Mouse (Mus musculus) spleen, postnatal 4 days (tissue): Measurements from ENCODE around the gene Rufy1.
A peak's percentile ranks its signal among the peaks of the same experiment; 100 is the strongest.

Source experiments
- DNase-seq, 2 experiments: peaks; one replicate each; pipeline ENCODE4 v3.0.0; 2022; ENCODE audit warnings: low spot score in 2 of 2

Gene Rufy1

GRCm38 (mm10) chr11:50426056-50426455 is 4.9 kb downstream of the Rufy1 start:
- DNase-seq = no peak

DNA sequence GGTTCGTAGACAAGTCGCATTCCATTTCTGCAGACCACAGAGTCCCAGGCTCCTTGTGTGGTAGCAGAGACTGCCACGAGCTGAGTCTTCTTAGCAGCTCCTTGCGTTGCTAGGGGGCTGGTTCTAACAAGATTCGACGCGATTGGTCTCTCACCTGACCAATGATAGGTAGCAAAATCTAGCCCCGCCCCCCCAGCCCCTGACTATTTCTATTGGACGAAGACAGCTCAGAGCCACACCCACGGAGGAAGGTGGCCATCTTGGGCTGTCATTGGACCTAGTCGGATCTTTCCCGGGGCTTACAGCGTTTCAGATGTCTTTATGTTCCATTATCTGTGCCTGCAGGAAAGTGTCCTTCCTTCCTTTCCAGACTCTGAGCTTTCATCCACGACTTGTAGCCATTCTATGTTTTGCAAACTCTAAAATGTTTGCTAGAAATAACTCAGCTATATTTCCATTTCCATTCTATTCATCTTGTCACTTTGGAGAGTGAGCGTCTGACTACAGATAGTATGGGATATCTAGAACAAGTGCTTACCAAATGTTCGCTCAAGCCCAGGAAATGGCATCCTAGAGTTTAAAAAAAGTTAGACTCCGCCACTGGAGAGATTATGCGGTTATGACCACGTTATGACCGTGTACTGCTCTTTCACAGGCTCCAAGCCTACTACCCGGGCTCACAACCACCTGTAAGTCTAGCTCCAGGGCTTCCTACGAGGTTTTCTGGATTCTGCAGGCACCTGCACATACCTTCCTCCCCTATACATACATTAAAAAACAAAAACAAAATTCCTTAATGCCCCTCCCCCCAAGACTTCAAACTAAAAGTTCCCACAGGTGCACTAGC is 8.8 kb downstream of the Rufy1 start:
- peak; percentile 65 to 74 for DNase-seq

GRCm38 (mm10) chr11:50421461-50421860 is 9.5 kb downstream of the Rufy1 start:
- DNase-seq = no peak

GRCm38 (mm10) chr11:50417856-50418255 is 13.1 kb downstream of the Rufy1 start:
- DNase-seq = no peak

- DNase-seq = no peak
These were observed 15.2 kb downstream of the Rufy1 start for GRCm38 (mm10) chr11:50415563-50416241.

- no peak for DNase-seq
These were observed 23.7 kb downstream of the Rufy1 start for GRCm38 (mm10) chr11:50407235-50407634.

DNA sequence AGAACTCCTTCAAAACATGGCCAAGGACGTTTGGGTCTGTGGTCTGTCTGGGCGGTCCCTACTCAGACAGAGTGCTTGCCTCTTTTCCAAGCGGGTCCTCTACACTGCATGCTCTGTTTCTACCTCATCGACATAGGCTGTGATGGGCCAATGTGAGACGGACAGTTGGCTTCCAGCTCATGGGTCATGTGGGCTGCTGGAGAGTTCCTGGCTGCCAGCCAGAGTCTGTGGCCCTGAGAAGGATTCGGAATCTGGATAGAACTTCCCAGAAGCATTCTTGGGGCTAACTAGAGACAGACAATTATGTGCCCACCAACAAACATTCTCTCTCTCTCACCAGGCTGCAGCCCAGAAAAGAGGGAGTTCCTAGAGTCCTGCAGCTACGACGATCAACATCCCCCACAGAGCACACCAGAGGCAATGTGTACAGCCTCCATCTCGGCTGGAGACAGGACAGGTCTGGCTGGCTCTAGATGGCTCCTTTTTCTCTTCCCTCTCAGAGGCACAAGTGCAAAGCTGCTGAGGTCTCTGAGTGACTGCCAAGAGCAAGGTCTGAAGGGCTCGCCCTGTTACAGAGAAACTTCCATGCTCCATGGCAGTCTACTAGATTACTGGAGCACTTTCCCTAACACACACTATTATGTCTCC is 27.4 kb downstream of the Rufy1 start:
- no peak for DNase-seq

DNA sequence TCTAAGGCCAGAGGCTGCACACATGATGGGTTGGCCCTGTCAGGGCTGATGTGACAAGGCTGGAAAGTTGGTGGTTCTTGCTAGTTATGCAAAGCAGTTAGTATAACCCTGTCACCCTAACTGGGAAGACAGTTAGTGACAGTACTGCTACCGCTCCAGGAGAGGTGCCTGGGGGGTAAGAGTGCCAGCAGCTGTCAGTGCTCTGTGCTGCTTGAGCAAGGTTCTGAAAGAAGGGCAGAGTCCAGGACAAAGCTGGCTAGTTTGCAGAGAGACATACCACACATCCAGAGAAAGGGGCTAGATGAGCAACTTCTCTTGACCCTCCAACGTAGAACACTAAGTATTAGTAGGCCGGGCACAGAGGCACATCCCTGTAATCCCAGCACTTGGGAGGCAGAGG is 28.4 kb downstream of the Rufy1 start:
- DNase-seq = no peak

DNA sequence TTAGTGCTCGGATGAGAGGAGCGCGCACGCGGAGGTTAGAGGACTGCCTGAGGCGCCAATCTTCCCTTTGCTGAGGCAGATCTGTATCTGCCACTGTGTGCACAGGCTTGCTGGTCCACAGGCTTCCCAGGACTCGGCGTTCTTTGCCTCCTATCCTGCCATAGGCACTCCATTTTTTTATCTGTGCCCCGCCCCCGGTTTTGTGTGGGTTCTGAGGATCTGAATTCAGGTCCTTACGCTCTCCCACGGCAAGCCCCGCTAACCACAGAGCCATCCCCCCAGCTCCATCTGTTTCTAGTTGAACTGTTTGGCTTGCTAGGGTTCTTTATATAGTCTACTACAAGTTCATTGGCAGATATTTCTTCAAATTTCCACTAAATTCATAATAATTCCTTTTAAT is 32.1 kb downstream of the Rufy1 start:
- DNase-seq = no peak

GRCm38 (mm10) chr11:50397316-50397715 is 33.6 kb downstream of the Rufy1 start:
- no peak for DNase-seq

DNA sequence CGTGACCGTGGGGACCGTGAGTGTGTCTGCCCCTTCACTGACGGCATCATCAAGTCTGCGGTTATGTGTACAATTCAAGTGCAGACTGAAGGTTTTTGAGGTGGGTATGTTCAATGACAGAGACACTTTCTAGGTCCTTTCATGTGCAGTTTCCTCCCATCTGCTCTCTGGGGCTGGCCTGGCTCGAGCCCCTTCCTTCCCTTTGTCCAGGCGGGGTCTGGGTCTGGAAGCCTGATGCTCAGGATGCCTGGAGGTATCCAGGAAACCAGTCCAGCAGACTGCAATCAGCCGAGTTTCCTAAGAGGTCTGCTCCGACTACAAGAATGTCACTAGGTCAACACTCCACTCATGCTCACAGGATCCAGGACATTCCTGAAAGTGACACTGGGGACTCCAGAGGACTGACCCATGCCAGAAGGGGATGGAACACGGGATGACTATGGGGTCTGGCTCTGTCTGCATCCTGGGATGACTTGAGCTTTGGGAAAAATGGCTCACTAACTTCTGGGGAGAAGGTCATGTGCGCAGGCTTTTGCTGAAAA is 34.1 kb downstream of the Rufy1 start:
- no peak for DNase-seq

GRCm38 (mm10) chr11:50394731-50395130 is 36.2 kb downstream of the Rufy1 start:
- no peak for DNase-seq

- DNase-seq = no peak
These were observed 37.6 kb downstream of the Rufy1 start for GRCm38 (mm10) chr11:50393306-50393705.

GRCm38 (mm10) chr11:50391272-50391960 is 39.5 kb downstream of the Rufy1 start:
- no peak for DNase-seq

GRCm38 (mm10) chr11:50389616-50390015 is 41.3 kb downstream of the Rufy1 start:
- no peak for DNase-seq

DNA sequence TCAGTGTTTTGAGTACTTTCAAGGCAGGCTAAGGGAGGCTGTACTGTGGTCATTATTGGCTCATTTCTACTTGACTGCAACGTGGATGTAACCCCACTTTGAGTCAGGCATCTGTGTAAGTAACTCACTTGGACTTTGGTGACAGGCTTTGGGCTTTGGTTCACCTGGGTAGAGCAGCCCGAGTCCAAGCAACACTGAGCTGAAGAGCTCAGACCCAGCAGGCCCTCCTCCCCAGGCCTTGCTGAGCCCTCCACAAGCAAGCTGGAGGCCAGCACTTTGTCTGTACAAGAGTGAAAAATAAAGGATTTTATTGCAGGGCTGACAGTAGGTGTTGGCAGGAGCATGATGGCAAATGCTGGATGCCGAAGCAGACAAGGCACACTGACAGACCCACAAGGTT is 41.9 kb downstream of the Rufy1 start:
- no peak for DNase-seq

- no peak for DNase-seq
These were observed 42.6 kb downstream of the Rufy1 start for GRCm38 (mm10) chr11:50388217-50388929.

DNA sequence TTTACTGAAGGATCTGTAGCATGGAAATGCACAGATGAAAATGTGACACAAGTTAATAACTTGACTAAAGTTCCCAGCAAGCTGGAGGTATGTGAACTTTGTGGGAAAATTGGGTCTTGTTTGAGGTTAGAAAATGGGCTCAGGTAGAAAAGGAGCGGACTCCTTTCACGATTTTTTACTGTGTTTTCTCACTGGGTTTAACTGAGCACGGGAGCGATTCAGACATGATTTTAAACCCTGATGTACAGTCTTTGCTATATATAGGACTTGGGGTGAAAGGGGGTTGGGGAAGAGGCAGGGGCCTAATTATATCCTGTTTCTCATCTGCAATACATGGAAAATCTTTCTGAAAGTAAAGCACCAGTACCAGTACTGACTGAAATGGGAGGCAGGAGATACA is 43.2 kb downstream of the Rufy1 start:
- DNase-seq = no peak

DNA sequence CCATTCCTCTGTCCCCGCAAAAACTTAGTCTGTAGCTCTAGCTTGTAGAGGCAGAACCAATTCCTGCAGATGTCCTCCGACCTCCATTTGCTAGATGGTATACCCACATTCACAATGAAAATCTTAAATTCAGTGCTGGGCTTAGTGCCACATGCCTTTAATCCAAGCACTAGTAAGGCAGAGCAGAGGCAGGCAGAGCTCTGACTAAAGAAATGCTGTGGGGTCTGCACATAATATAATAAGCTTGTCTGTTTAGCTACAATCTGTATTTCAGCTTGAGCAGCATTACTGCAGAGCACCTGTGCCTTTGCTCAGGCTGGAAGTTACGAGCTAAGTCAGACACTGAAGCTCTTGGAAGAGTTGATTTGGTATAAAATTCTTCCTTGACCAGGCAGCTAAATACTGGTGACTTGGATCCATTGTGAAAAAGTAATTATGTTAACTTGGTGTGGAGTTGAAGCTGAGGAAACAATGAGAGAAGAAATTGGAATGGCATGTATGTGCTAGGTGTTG is 43.7 kb downstream of the Rufy1 start:
- no peak for DNase-seq

DNA sequence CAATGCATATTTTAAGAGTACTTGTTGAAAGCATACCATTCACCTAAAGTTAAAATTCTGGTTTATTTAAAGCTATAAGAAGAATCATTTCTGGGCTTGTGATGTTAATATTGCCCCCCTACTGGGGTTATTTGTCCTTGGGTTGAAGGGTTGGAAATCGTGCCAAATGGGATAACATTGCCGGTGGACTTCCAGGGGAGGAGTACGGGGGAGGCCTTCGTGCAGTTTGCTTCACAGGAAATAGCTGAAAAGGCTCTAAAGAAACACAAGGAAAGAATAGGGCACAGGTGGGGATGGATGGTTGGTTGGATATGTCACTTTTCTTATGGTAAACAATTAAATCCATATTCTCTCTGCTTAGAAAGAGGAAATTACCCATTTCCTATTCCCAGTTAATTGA is 49.6 kb downstream of the Rufy1 start:
- DNase-seq = no peak
